Mouse (Mus musculus): ENCODE results near the gene Dcun1d4. TPM values are rescaled to one million over a fixed set of nuclear protein-coding genes. Genes with fewer than 3 reads are reported as not detected.
A peak's percentile ranks its signal among the peaks of the same experiment; 100 is the strongest.

Dcun1d4 gene
- total RNA-seq, 1 experiment from 2014 or later: 55.6 TPM

GRCm38 (mm10) chr5:73498559-73498958, 17.8 kb downstream of the Dcun1d4 start:
- DNase-seq: no peak

- no peak for DNase-seq
Measured at GRCm38 (mm10) chr5:73500867-73501440, 20.2 kb downstream of the Dcun1d4 start.

GRCm38 (mm10) chr5:73502422-73502821, 21.6 kb downstream of the Dcun1d4 start:
- no peak for DNase-seq

- no peak for DNase-seq
Measured at GRCm38 (mm10) chr5:73503015-73503757, 22.4 kb downstream of the Dcun1d4 start.

GRCm38 (mm10) chr5:73511074-73511473, 30.3 kb downstream of the Dcun1d4 start:
- DNase-seq: no peak

- no peak for DNase-seq
Measured at GRCm38 (mm10) chr5:73512241-73512640, 31.4 kb downstream of the Dcun1d4 start.

GRCm38 (mm10) chr5:73512661-73513060, 31.9 kb downstream of the Dcun1d4 start:
- DNase-seq: no peak

GRCm38 (mm10) chr5:73514202-73514601, 33.4 kb downstream of the Dcun1d4 start:
- no peak for DNase-seq

GRCm38 (mm10) chr5:73517299-73517698, 36.5 kb downstream of the Dcun1d4 start:
- DNase-seq: no peak

- DNase-seq: no peak
Measured at GRCm38 (mm10) chr5:73518424-73519211, 37.8 kb downstream of the Dcun1d4 start.

GRCm38 (mm10) chr5:73520787-73521186, 40.0 kb downstream of the Dcun1d4 start:
- no peak for DNase-seq

GRCm38 (mm10) chr5:73523227-73523626, 42.4 kb downstream of the Dcun1d4 start:
- DNase-seq: no peak

GRCm38 (mm10) chr5:73524300-73525000, 43.6 kb downstream of the Dcun1d4 start:
- no peak for DNase-seq

- DNase-seq: no peak
Measured at GRCm38 (mm10) chr5:73532222-73532621, 51.4 kb downstream of the Dcun1d4 start.

GRCm38 (mm10) chr5:73532879-73533278, 52.1 kb downstream of the Dcun1d4 start:
- no peak for DNase-seq

GRCm38 (mm10) chr5:73537669-73538068, 56.9 kb downstream of the Dcun1d4 start:
- DNase-seq: no peak

- DNase-seq: no peak
Measured at GRCm38 (mm10) chr5:73538586-73539298, 57.9 kb downstream of the Dcun1d4 start.

- DNase-seq: peak; percentile 57
Measured at GRCm38 (mm10) chr5:73539848-73540510, 59.2 kb downstream of the Dcun1d4 start.

GRCm38 (mm10) chr5:73540511-73540871, 59.7 kb downstream of the Dcun1d4 start:
- no peak for DNase-seq

GRCm38 (mm10) chr5:73544111-73544753, 63.4 kb downstream of the Dcun1d4 start:
- DNase-seq: no peak

GRCm38 (mm10) chr5:73545641-73546040, 64.8 kb downstream of the Dcun1d4 start:
- DNase-seq: no peak
